Mouse (Mus musculus) lung, postnatal 25 days (tissue): ENCODE measurements at regions not wholly inside any gene's neighbourhood (a gene's known extent, or its start where the extent isn't known, plus 50 kb on each side); places are given as distances from the start of the nearest gene placed in this dataset.

Source experiments
- DNase-seq: peaks from one replicate; pipeline ENCODE4 v3.0.0; 2022; ENCODE audit warnings: low spot score

DNA sequence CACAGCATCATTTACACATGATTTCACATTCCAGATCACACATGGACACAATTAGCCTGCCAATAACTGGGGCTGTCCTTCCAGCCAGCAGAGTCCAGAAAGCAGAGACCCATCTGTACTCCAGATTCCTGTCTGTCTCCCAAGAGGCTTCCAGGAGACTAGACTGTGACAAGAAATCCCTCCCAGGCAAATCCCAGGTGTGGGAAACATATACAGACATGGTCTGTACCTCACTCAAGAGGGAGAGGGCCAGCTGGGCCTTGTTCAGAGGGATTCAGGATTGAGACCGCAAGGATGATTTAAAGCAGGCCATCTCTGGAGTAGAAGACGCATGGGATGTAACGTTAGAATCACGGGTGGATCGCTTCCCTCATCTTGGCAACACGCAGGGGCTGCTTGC is 182.7 kb upstream of the Prr30 start:
- no peak for DNase-seq

DNA sequence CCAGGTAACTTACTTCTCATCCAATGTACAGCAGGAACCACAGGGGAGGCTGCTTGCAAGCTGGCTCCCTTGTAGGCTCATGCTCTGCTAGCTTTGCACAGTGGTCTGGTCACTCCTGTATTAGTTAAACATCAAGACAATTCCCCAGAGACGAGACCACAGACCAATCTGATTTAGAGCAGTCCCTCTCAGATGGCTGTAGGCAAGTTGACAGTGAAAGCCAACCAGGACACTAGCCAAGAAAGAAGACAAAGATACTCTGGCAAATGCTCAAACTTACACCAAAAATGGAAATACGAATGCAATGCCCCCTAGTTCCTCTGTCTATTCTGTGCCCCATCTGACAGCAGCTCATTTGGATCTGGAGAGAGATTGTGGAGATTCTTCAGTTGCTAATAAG is 181.8 kb upstream of the Prr30 start:
- no peak for DNase-seq

DNA sequence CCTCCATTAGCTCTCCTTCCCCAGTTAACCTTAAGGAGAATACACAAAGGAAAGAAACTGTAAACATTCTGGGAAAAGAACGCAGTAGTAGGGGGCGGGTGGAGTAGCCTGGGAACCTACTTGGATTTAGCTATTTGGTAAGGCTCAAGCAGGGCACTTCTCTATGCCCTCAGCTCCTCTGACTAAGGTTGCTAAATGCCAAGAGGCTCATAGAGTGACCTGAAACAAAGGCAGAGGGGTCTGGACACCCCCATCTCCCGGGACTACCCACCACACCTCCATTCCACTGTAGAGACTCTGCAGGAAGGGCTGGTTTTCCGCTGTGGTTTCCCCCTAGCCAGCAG is 179.5 kb upstream of the Prr30 start:
- DNase-seq: no peak

DNA sequence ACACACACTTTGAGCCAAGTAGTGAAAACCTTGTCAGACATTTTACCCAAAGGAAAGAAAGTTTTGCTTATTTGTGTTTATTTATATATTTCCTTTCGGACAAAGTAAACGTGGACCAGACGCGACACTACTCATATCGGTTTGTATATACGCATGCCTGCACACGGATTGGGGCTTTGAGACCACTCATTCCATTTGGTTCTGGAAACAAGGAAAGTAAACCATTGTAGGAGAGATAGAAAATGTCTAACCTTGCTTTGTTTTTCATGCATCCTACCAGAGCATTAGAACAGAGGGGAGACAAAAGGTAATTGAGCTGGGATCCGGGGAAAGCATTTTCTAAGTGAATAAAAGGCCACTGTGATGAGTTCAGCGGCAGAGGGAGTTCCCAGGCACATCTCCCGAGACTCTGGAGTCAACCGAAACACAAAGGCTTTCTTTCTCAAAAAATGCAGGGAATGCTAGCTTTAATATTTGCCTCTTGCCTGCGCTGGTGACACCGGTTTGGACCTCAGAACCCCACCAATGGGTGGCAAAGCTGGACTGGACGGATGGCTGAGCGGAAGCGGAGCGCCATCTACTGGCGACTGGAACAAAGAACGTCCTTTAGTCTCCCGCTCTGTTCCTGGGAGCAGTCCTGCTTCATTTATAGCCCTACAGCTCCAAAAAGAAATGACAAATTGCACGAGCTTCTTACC is 179.0 kb upstream of the Prr30 start:
- DNase-seq: peak; percentile 50

DNA sequence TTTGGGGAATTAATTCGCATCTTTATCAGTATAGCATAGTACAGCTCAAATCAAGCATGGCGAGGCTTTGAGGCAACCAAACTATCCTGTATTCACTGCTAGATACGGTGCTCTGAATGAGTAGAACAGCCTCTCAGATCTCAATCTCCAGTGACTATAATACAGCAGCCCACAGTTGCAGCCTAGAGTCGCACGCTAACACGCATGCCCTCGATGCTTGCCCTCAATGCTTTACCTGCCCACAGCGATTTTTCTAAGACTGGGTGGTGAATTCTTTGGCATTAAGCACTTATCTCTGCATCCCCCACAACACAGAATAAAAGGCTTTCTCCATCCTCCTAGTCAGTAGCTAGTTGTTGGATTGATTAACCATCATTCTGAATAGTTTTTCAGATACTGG is 178.4 kb upstream of the Prr30 start:
- DNase-seq: no peak

DNA sequence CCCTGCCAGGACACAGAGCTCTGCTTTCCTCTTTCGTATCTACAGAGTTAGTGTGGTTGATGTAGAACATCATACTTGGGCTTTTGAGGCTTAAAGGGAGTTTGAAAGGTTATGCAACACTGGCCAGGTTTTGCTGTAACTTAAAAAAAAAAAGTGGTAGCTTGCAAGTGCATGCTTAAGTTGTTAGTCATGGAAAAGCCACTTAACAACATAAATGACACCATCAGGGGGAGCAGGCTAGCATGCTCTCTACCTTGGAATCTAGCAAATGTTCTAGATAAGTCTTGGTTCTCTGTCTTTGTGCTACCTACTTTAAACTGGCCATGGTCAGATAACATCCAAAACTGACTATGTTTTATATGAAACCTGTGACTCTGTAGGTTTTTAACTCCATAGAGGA is 176.6 kb upstream of the Prr30 start:
- DNase-seq: peak; percentile 1

DNA sequence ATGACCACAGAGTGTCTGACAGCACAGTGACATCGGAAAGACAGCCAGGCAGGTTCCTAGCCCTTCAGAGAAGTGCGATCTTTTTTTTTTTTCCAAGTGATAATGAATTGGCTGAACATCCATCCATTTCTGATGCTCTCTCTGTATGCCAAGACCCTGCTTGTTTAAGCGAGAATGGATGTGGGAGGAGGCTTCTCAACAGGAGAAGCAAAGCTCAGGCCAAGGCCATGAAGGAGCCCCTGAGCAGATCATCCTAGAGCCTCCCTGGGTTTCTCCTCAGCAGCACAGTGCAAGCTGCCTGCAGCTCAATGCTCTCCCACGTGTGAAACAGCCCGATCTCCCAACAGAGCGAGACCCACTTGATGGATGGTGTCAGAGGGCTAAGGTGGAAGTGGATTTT is 175.7 kb upstream of the Prr30 start:
- DNase-seq: no peak

DNA sequence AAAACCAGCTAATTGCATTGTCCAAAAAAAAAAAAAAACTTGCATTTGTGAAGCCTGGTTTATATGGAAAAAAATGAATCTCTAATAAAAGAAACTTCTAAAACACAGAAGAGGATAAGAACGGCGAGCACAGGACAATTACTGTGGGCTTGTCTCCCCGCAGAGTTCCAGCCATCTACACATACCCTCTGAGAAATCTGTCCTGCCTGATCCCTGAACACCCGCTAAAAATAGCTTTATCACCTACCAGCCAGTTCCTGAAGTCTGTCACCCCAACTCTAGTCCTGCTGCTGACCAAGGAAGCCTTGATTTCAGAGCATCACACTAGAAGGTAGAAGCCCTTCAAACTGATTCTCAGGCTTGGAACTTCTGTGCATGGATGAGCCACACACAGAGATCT is 173.7 kb upstream of the Prr30 start:
- no peak for DNase-seq

DNA sequence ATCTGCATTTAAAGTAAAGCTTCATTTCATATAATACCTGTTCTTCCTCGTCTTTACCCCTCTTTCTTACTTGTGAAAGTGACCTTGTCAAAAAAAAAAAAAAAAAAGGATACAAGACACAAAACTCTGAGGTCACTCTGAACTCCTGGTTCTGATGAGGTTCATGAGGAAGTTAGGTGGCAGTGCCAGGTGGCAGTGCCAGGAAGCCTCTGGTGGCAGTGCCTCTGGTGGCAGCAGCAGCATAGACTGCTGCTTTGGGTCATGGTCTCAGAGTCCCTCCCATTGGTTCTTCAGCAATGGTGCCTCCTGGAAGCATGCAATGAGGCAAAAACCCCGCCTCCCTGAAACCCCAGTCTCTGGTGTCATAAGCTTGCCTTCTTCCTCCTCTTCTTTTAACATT is 159.7 kb upstream of the Prr30 start:
- no peak for DNase-seq

DNA sequence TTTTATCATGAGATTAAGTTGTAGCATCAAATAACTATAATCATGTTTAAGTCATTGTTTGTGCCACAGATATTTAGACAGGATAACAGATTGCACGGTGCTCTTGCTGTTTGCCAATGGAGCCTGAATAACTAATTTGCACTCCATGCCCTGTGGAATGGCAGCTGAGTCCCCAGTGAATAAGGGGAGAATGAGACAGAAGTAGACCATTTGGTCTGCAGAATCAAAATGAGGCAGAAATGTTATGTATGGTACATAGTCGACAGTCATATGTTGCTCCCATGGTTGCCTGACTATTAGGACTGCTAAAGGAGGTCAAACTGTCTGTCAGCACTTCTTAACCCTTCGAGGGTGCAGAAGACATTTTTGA is 152.9 kb upstream of the Prr30 start:
- DNase-seq: no peak

DNA sequence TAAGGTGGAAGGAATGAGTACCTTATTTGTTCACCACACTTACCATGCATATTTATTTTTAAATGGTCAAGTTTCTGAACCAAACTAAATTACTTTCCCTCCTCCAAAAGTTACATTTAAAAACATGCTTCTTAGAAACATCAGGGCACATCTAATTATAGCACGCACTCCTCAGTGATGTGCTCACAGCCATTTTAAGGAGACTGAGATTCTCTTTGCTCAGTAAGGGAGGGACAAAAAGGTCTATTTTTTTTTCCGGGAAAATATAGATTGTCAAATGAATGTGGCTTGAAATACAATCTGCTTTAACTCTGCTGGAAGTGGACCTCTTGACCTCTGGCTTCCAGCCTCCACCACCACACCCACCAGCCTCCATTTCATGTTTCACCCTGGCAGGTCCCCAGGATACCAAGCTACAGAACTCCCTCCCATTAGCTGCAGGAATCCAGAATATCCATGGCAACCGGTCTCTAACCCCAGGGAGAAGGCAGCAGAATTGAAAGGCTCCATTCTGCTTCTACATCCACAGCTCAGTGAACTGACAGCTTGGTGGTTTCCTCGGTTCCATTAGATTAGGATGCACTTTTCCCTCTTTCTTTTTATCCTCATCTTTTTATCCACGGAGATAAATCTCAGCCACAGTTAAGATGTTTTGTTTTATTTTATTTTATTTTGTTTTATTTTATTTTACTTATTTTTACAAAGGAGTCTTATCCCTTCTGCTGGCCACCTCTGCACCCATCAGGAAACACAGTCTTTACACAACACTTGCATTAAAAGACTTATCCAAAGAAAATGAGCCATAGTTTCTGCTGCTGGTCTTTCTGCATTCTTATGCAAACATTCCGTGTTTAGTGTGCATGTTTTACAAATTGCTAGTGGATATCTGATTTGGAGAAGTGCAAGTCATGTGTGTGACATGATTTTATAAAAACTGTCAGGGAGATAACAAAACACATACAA is 152.2 kb upstream of the Prr30 start:
- DNase-seq: peak; percentile 0

DNA sequence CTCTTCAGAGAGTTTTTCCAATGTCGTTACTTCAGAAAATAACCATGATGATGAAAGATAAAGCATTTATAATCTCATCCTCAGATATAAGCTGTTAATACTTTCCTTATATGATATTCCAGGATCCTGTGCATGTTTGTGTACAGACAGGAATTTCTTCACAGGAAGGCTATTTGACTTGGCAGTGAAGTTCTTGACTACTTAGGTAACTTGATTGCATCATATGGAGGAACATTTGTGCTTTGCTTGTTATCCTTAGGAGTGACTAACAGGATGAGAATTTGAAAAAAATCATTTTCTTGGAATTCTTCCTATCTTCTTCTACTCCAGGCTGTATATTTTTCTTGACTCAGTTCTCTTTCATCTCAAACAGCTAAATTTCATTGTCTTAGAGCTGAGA is 140.2 kb upstream of the Prr30 start:
- DNase-seq: peak; percentile 3

DNA sequence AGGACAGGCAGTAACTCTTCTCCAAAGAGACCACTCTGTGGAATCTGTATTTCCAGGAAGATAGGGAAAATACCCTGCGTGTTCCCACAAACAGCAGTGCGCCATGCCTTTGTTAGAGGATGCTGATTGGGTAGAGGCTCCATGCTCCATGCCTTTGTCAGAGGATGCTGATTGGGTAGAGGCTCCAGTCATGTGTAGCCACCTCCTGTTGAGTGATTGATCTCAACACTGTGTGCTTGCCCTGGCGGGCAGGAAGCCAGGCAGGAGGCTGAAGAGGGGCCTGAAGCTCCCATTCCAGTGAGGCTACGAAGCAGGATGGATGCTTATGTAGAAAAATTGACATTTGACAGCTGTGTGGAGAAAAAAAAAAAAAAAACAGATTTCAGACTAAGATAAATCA is 131.9 kb upstream of the Prr30 start:
- DNase-seq: no peak

DNA sequence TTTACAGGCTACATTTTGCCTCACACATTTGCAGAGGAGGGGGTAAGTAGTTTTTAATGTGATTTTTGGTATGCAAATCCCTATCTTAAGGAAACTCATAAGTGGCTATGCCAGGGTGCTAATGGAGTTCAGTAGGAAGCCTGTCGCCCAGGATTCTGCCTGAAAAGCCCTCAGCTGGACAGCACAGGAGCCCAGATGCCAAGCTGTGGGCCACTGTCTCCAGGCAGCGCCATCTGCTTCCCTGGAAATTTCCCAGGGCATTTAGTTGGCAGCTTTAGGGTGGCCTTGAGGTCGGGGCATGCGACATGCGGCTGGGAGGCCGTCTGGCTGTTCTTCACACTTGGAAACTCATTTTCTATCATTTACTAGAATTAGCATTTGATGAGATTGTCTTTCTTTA is 127.3 kb upstream of the Prr30 start:
- DNase-seq: no peak

DNA sequence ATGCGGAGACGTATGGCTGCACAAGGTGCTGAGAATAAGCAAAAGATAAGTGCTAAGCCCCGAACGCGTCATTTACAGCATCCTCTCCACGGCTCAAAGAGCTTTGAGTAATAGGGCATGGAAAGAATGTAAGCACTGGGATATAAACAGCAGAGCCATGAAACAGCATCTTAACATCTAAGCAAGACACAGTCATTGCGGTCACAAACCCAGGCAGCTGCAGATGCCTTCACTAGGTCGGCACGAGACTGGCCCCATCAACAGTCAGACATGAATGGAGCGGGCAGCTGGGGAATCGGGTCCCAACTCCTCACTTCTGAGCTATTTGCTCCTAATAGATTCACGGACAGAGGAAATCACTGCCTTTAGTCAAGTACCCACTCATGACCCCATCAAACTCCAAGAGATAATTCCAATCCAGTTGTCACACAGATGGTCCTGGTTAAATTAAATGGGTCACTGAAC is 126.4 kb upstream of the Prr30 start:
- DNase-seq: no peak

DNA sequence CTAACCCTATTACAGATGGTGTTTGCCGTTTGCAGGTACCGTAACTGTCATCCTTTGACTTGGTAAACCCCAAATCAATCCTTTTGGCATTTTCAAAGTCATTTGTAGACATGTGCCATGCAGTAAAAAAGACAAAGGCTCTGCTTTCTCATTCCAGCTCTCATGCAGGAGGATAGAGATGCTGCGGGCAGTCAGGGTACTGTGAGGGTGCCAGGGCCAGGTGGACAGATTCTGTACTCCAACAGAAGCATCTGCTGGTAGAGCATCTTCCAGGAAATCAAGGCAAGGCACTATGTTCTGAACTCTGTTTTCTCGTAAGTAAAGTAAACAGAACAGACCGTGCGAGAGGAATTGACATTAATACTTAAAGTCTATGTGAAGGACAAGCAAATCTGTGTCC is 123.2 kb upstream of the Prr30 start:
- DNase-seq: no peak

DNA sequence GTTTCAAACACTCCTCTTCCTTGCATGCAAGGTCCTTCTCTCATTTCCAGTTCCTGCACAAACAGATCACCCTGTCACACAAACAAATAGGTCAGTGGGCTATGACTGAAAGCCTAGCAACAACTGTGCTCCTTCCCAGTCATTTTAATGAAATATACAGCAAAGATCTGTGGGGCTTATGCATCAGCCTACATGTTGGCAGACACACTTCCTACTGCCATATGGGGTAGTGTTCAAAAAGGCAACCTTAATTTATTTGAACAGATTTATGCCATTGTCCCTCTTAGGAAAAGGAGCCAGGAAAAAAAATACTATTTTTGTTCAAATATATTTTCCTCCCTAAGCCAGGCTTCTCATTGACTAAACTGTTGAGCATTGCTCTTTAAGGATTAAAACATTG is 107.8 kb upstream of the Prr30 start:
- no peak for DNase-seq

DNA sequence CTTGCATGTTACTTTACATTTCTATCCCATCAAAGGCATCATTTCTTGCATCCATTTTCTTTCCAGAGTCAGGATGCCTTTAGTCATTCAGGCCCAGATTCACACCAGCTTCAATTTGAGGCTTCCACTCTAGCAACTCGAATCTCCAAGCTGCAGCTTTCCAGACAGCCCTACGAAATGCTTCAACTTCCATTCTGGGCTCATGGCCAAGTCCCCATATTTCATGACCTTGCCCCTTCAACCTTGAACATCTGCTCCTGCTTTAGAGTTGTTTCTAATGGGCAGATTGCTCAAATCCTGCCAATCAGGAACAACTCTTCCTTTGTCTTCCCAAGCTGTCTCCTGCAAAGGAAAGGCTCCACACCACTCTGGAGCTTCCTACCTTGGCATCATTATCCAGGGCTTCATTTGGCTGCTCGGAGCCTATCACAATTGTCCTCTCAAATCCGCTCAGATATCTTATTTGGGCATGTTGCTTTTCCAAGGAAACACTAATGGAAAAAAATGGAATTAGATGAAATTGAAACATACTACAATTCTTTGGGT is 104.4 kb upstream of the Prr30 start:
- no peak for DNase-seq

DNA sequence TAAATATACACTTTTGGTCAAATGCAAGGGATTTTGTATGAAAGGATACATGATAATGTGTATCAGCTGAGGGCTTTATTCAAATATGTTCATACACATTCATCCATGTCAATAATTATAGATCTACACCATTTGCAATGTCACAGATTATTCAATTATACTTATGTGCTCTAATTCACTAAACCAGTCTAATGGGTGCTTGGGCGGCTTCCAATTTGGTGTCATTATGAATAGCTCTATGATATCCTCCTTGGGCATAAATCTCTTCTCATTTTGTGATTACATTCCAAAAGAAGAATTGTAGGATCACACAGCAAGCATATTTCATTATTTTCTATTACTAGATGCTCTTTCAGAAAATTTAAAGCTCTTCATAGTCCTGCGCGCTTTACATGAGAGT is 97.7 kb upstream of the Prr30 start:
- DNase-seq: no peak

DNA sequence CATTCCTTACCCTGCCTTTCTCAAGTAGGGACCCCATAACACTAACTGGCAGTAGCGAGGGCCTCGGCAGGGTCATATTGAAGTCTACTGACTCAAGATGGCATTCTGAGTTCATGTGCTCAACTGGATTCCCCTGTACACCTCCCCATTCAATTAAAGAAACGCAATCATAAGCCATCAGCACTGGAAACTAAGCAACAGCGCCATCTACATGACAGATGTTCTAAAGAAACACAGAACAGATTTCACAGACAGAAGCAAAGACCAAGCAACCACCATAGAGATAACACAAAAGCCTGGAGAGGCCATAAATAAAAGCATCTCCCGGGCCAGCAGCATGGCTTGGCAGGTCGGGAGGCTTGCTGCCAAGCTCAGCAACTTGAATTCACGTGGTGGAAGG is 94.6 kb upstream of the Prr30 start:
- peak; percentile 11 for DNase-seq

DNA sequence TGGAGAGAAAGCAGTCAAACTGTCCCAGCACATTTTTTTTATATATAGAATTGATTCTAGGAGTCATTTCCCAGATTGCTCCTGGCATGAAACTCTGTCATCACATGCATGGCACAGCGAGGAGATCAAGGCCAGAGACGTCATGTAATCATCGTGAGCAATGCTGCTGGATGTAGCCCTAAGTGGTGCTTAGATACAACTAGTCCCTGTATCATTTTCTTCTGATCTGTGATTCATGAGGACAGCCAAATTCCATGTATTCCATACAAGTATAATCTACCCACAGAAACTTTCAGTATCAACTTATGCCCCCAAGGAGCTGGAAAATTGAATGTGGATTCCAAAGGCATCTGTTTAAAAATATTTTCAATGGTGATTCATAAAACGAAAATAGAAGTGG is 87.6 kb upstream of the Prr30 start:
- DNase-seq: no peak

DNA sequence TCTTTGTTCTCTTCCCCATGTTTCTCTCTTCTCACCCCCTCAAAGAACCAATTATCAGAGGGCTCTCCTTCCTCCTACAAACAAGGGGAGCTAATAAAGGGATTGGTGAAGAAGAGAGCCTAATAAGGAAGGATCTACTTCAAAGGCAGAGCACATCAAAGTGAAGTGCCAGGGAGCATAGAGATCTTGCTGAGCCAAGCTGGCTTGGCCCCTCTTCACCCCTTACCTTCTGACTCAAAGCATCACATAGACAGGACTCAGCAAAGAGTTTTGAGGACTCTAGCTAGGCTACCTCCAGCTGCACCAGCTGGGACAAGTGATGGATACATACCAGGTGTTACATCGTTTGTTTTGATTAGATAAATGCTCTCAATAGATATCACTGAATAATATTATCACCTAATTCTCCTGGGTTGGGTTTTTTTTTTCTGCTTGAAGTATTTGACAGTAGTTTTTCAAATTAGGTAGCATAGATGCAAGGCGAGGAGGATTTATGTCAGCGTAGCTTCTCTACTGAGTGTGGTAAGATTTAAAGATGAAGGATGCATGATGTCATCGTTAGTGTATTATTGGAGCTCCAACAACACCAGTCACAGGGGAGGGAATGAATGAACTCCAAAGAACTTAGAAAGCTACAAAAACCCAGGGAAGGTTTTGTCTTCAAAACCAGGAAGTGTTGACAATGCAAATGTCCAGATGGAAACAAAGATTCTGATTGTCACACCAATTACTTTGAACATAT is 69.1 kb upstream of the Prr30 start:
- DNase-seq: no peak

DNA sequence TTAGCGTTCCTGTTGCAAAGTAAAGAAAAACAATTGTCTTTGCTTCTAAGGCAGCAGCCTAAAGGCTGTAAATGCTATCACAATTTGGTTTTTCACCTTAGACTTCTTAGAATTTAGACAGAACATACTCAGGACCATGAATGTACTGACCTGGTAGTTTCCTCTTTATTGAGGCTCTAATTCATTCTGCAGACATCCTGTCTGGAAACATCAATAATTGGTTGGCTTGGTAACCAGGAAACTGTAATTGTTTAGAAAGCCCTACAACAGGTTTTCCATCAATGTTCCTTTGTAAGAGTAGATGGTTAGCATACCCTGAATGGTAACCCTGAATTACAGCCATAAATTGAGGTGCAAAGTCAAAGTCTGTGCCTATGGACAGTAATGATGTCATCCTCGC is 67.4 kb upstream of the Prr30 start:
- DNase-seq: no peak
